Mouse (Mus musculus) limb, embryonic 15.5 days (tissue): ENCODE data around the gene Bex1. TPM values are rescaled to one million over a fixed set of nuclear protein-coding genes. Genes with fewer than 3 reads are reported as not detected.

Experiments
- ATAC-seq: fragments of 200-750 bp; cut with Nextera tagmentation; 2 replicates; pipeline ENCODE4 v1.8.0; 2017; ENCODE audit warnings: low read depth, moderate TSS enrichment; ENCODE audit not compliant: insufficient number of reproducible peaks, low FRiP score, low TSS enrichment
- H3K27ac ChIP-seq: fragments of 300-500 bp; sonication (generic); 2 replicates; pipeline ENCODE4 v1.5.1; 2015; ENCODE audit warnings: moderate library complexity, mild to moderate bottlenecking, inconsistent platforms
- H3K27me3 ChIP-seq: fragments of 300-500 bp; sonication (generic); 2 replicates; pipeline ENCODE4 v1.6.1; 2015; ENCODE audit warnings: inconsistent platforms
- H3K36me3 ChIP-seq: fragments of 300-500 bp; sonication (generic); 2 replicates; pipeline ENCODE4 v1.6.1; 2015; ENCODE audit warnings: inconsistent platforms
- H3K4me1 ChIP-seq: fragments of 300-500 bp; sonication (generic); 2 replicates; pipeline ENCODE4 v1.6.1; 2015; ENCODE audit warnings: inconsistent platforms
- H3K4me2 ChIP-seq: fragments of 300-500 bp; sonication (generic); 2 replicates; pipeline ENCODE4 v1.6.1; 2015; ENCODE audit warnings: mild to moderate bottlenecking, inconsistent platforms
- H3K4me3 ChIP-seq: fragments of 300-500 bp; sonication (generic); 2 replicates; pipeline ENCODE4 v1.5.1; 2015; ENCODE audit warnings: mild to moderate bottlenecking, inconsistent platforms
- H3K9ac ChIP-seq: fragments of 300-500 bp; sonication (generic); 2 replicates; pipeline ENCODE4 v1.6.1; 2015; ENCODE audit warnings: inconsistent platforms
- H3K9me3 ChIP-seq: fragments of 300-500 bp; sonication (generic); 2 replicates; pipeline ENCODE4 v1.6.1; 2016; ENCODE audit warnings: inconsistent platforms
- WGBS: fragments of 180-500 bp; shearing (Covaris S2); methylation state at CpG from one replicate; pipeline ENCODE4 v1.1.7; 2015; 5-methylcytosine and 5-hydroxymethylcytosine counted together
- polyA plus RNA-seq: library from polyadenylated mRNA; unstranded; fragments of >200 nt; fragmentation: Nextera tagmentation; extraction: Ambion mirVana; gene quantifications from 2 replicates; pipeline ENCODE4 v1.2.1, GENCODE M21; 2015

Bex1 gene
- polyA plus RNA-seq, 1 experiment from 2014 or later = 79.3 TPM

GRCm38 (mm10) chrX:136213396-136213795 is 1.9 kb downstream of the Bex1 start:
- no peak overlapping the region for H3K27ac ChIP-seq
- H3K9ac ChIP-seq = no peak overlapping the region
- no peak for ATAC-seq
- no peak overlapping the region for H3K4me3 ChIP-seq
- no peak overlapping the region for H3K4me2 ChIP-seq
- 63% methylated on average over 2 of the region's 2 CpGs for WGBS
- no peaks in the 10 kb centered on the region for H3K27me3 ChIP-seq
- H3K4me1 ChIP-seq = no peaks in the 10 kb centered on the region
- H3K36me3 ChIP-seq = no peaks in the 10 kb centered on the region
- H3K9me3 ChIP-seq = no peaks in the 10 kb centered on the region

DNA sequence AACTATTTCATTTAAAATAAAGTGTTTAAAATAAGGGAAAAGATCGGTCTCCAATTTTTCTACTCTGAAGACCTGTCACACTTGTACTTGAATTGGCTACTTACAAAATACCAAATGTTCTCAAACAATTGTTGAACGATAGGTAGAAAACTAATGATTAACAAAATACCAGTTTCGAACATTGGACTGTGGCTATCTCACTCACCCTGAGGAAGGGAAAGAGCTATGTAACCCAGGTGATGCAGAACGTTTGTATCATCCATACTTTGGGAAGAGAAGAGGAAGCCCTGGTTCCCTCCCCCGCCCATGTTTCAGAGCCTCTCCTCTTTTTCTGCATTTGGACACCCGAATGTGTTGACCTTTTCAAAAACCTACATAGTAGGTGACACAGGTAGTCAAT is 10.9 kb downstream of the Bex1 start:
- Histone ChIP-seq H3K27ac (no peak overlapping the region), H3K9ac (no peak overlapping the region), H3K4me2 (no peak overlapping the region), H3K36me3 (no peaks in the 10 kb centered on the region), H3K4me3 (no peak overlapping the region), H3K4me1 (no peaks in the 10 kb centered on the region), H3K9me3 (no peaks in the 10 kb centered on the region), H3K27me3 (peaks cover 3% of the 10 kb centered on the region; the same call in 1 of the 2 replicates)
- ATAC-seq = no peak
- 79% methylated on average over 6 of the region's 6 CpGs for WGBS

- Histone ChIP-seq H3K4me2 (peak within 1 kb of the TSS; percentile 52), H3K9me3 (no peaks in the 10 kb centered on the region), H3K9ac (no peak within 1 kb of the TSS), H3K27me3 (peaks cover 3% of the 10 kb centered on the region; the same call in 1 of the 2 replicates), H3K4me1 (no peaks in the 10 kb centered on the region), H3K27ac (no peak within 1 kb of the TSS), H3K36me3 (no peaks in the 10 kb centered on the region), H3K4me3 (peak within 1 kb of the TSS; percentile 44)
- ATAC-seq = no peak
- 24% methylated on average over 9 of the region's 9 CpGs for WGBS
Measured at GRCm38 (mm10) chrX:136203664-136204066, 11.6 kb downstream of the Bex1 start, which contains the start of gene Tceal5. Gene Tceal5 (minus strand): TSS chrX:136203876.

GRCm38 (mm10) chrX:136203257-136203656 is 12.1 kb downstream of the Bex1 start:
- Histone ChIP-seq H3K9ac (no peak overlapping the region), H3K4me1 (no peaks in the 10 kb centered on the region), H3K4me2 (peak overlapping the region; percentile 52), H3K27me3 (peaks cover 3% of the 10 kb centered on the region; the same call in 1 of the 2 replicates), H3K9me3 (no peaks in the 10 kb centered on the region), H3K27ac (no peak overlapping the region), H3K4me3 (peak overlapping the region; percentile 44), H3K36me3 (no peaks in the 10 kb centered on the region)
- ATAC-seq = no peak
- 22% methylated on average over 7 of the region's 7 CpGs for WGBS

DNA sequence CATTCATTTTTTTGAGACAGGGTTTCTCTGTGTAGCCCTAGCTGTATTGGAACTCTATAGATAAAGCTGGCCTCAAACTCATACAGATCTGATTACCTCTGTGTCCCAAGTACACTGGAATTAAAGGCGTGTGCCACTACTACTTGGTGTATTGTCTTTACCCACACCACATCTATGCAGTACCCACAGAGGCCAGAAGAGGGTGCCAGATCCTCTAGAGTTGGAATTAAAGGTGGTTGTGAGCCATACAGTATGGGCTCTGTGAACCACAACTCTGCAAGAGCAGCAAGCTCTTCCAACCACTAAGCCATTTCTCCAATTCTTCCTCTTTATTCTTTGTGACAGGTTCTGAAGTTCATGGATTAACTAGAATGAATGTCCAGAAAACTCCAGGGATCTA is 18.4 kb downstream of the Bex1 start:
- WGBS = 44% methylated on average over 1 of the region's 1 CpGs

GRCm38 (mm10) chrX:136195193-136195944 is 19.9 kb downstream of the Bex1 start:
- no peak overlapping the region for H3K4me2 ChIP-seq
- no peak overlapping the region for H3K9ac ChIP-seq
- no peaks in the 10 kb centered on the region for H3K36me3 ChIP-seq
- H3K9me3 ChIP-seq = no peaks in the 10 kb centered on the region
- ATAC-seq = no peak
- WGBS = 79% methylated on average over 16 of the region's 16 CpGs
- H3K4me1 ChIP-seq = no peaks in the 10 kb centered on the region
- no peak overlapping the region for H3K27ac ChIP-seq
- H3K27me3 ChIP-seq = no peaks in the 10 kb centered on the region
- H3K4me3 ChIP-seq = no peak overlapping the region

More for the DNA sequence above, 18.4 kb downstream of the Bex1 start:
- no peak overlapping the region for H3K27ac ChIP-seq
- H3K4me3 ChIP-seq = no peak overlapping the region
- H3K9ac ChIP-seq = no peak overlapping the region
- no peak for ATAC-seq
- no peaks in the 10 kb centered on the region for H3K4me1 ChIP-seq
- H3K27me3 ChIP-seq = no peaks in the 10 kb centered on the region
- H3K4me2 ChIP-seq = no peak overlapping the region
- H3K36me3 ChIP-seq = no peaks in the 10 kb centered on the region
- H3K9me3 ChIP-seq = no peaks in the 10 kb centered on the region

GRCm38 (mm10) chrX:136183107-136183506 is 32.2 kb downstream of the Bex1 start:
- H3K9me3 ChIP-seq = no peaks in the 10 kb centered on the region
- no peaks in the 10 kb centered on the region for H3K4me1 ChIP-seq
- H3K36me3 ChIP-seq = no peaks in the 10 kb centered on the region
- no peak for ATAC-seq
- H3K27ac ChIP-seq = no peak overlapping the region
- H3K9ac ChIP-seq = no peak overlapping the region
- 87% methylated on average over 1 of the region's 1 CpGs for WGBS
- H3K4me2 ChIP-seq = no peak overlapping the region
- peaks cover 6% of the 10 kb centered on the region for H3K27me3 ChIP-seq
- H3K4me3 ChIP-seq = no peak overlapping the region

DNA sequence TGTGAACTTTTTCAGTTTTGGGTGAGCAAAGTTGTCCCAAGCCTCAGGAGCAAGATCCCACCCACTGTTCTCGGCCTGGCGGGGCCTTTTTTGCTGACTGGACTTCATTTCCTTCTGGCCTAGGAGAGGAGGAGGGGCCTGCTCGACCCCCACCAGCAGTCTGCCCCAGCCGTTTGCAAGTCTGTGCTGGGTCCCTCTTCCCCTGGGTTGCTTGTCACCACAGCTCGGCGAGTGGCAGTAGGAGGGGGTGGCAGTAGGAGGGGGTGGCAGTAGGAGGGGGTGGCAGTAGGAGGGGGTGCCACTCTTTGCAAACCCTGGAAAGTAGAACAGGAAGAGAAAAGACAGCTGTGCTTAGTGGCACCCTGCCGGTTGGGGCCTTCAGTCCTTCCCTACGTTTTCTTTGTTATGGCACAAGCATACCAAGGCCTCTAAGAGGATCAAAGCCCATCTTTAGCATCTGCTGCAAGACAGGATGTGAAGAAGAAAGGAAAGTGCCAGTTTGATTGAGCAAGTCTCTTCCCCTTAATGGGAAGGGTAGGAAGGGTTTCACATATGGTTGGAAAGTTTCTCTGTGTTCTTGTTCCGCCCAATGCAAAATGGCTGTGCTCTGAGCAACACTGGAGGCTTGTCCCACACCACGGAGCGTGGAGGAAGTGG is 34.3 kb downstream of the Bex1 start:
- Histone ChIP-seq H3K27me3 (peaks cover 6% of the 10 kb centered on the region), H3K4me1 (no peaks in the 10 kb centered on the region), H3K4me2 (no peak overlapping the region), H3K4me3 (no peak overlapping the region), H3K27ac (no peak overlapping the region), H3K9ac (no peak overlapping the region), H3K9me3 (no peaks in the 10 kb centered on the region), H3K36me3 (no peaks in the 10 kb centered on the region)
- 32% methylated on average over 11 of the region's 11 CpGs for WGBS
- ATAC-seq = no peak

DNA sequence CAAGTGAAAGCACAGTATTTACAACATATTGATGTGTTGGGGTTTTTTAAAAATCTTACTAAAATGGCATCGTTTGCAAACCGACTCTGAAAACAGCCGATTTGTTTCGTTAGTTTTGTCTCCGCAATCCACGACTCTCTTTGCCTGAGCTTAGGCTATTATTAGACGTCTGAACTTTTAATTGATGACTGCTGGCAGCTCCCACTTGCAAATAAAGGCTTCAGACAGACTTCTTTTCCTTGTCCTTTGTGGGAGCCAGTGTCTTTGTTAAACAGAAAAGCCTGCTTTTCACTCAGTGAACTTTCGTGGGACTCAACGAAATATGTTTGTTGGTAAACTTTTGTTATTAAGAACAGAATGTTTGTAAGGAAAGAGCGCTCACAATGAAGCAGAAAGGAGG is 42.5 kb downstream of the Bex1 start:
- H3K27me3 ChIP-seq = no peaks in the 10 kb centered on the region

GRCm38 (mm10) chrX:136172118-136172551 is 43.2 kb downstream of the Bex1 start, which contains the start of gene Tceal8:
Gene Tceal8 (minus strand): TSS chrX:136172342.
- H3K9me3 ChIP-seq = no peaks in the 10 kb centered on the region
- H3K27ac ChIP-seq = peak within 1 kb of the TSS; percentile 89
- WGBS = 25% methylated on average over 10 of the region's 10 CpGs
- peak within 1 kb of the TSS; percentile 57 for H3K9ac ChIP-seq
- ATAC-seq = peak; percentile 98
- H3K36me3 ChIP-seq = no peaks in the 10 kb centered on the region
- H3K4me2 ChIP-seq = peak within 1 kb of the TSS; percentile 41
- H3K27me3 ChIP-seq = no peaks in the 10 kb centered on the region
- H3K4me1 ChIP-seq = 0 out of 2 replicates have a peak, but pooled peaks cover 2% of the 10 kb centered on the region
- peak within 1 kb of the TSS; percentile 52 for H3K4me3 ChIP-seq

More for the DNA sequence above, 42.5 kb downstream of the Bex1 start:
- Histone ChIP-seq H3K4me3 (peak overlapping the region; percentile 52), H3K4me2 (peak overlapping the region; percentile 32), H3K9me3 (no peaks in the 10 kb centered on the region), H3K27ac (peak overlapping the region; percentile 54; the same call in 1 of the 2 replicates), H3K9ac (no peak overlapping the region), H3K4me1 (0 out of 2 replicates have a peak, but pooled peaks cover 2% of the 10 kb centered on the region), H3K36me3 (no peaks in the 10 kb centered on the region)
- ATAC-seq = no peak
- WGBS = 31% methylated on average over 10 of the region's 10 CpGs

GRCm38 (mm10) chrX:136171189-136172117 is 43.9 kb downstream of the Bex1 start:
- Histone ChIP-seq H3K27ac (peak overlapping the region; percentile 89), H3K36me3 (no peaks in the 10 kb centered on the region), H3K4me3 (peak overlapping the region; percentile 52), H3K27me3 (0 out of 2 replicates have a peak, but pooled peaks cover under 1% of the 10 kb centered on the region), H3K4me1 (0 out of 2 replicates have a peak, but pooled peaks cover 2% of the 10 kb centered on the region), H3K9ac (peak overlapping the region; percentile 57), H3K4me2 (peak overlapping the region; percentile 41), H3K9me3 (no peaks in the 10 kb centered on the region)
- ATAC-seq = 0 out of 2 replicates have a peak, but pooled peaks have one; percentile 5
- WGBS = 19% methylated on average over 24 of the region's 24 CpGs
